Mouse (Mus musculus): ENCODE measurements at regions not wholly inside any gene's neighbourhood (a gene's known extent, or its start where the extent isn't known, plus 50 kb on each side); places are given as distances from the start of the nearest gene placed in this dataset.

DNA sequence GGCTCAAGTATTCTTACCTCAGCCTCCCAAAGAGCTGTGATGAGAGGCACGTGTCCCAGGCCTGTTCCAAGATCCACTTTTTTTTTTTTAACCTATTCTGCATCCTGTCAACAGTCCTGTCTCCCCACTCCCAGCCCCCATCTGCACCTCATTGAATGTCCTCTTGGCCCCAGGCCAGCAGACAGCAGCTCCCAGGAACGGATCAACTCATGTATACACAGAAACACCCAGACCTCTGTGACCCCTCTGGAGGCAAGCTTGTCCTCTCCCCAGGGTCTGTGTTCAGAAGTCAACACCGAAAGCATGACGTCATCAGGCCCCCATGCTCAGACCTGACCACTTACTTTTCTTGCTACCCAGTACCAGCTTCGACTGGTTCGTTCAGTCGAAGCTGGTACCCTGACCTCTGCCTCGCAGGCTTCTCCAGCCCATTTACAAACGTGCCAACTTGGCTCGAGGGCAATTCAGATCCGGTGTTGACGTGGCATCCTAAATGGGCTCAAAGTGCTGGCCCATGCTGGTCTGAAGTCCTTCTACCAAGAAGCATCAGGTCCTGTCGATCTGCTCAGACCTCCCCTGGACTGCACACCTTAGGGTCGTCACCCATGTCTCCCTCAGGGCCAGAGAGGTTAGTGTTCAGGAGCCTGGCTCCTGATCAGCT lies 60.7 kb upstream of the Otos start:
- peaks cover 39% of the 10 kb centered on the region for H3K27me3 ChIP-seq (ENCODE audit: insufficient read depth, low read length)
- no peaks in the 10 kb centered on the region for H3K9me3 ChIP-seq (ENCODE audit: low read length)
- H3K4me3 ChIP-seq (replicated peaks; ENCODE audit: low read length): no peak overlapping the region
- H3K4me1 ChIP-seq (replicated peaks; ENCODE audit: low read depth, low read length): peaks cover 35% of the 10 kb centered on the region
- TF ChIP-seq CTCF (conservative IDR thresholded peaks at IDR 0.05; ENCODE audit: low read length): no peak
- TF ChIP-seq POU5F1 (IDR thresholded peaks at IDR 0.05; ENCODE audit: borderline replicate concordance, low read length): no peak
- no peak for TF ChIP-seq NANOG (IDR thresholded peaks at IDR 0.05; ENCODE audit: borderline replicate concordance, low read length)
- H3K36me3 ChIP-seq (ENCODE audit: insufficient read depth, low read length): no peaks in the 10 kb centered on the region

DNA sequence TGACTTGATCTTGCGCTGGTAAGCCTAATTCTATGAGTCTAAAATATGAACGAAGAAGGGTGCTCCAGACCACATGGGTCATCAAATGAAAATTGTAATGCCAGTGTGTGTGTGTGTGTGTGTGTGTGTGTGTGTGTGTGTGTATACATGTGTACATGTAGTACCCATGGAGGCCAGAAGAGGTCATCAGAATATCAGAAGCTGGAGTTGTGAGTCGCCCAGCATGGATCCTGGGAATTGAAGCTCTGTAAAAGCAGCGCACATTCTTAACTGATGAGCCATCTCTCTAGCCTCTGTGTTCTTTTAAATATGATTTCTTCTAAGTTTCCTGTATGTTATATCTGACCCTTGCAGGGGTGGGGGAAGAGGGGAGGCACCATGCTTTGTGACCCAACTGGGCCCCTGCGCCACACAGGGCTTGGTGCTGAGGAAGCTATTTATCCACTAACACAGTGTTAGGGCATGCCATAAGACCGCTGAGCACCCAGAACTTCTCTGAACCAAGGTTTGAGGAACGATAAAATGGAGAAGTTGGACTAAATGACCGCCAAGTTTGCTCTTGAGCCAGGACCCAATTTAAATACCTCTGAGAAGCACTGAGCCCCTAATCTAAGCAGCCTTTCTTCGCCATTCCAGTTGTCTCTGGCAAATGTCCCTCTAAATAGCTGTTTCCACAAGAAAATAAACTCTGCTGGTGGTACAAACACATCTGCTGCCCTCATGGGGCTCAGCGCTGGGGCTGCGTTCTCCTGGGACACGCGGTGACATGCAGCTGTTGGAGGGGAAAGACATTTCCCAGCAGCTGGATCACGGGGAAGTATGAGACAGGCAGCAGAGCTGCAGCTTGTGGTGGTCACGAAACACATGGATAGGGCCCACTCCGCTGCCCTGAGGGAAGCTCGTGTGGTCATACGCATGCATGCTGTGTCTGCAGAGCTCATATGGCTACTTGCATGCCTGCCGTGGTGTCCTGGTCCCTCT lies 59.6 kb upstream of the Otos start:
- no peak overlapping the region for H3K4me3 ChIP-seq (replicated peaks; ENCODE audit: low read length)
- peaks cover 40% of the 10 kb centered on the region for H3K4me1 ChIP-seq (replicated peaks; ENCODE audit: low read depth, low read length)
- TF ChIP-seq CTCF (conservative IDR thresholded peaks at IDR 0.05; ENCODE audit: low read length) (peak; percentile 48), POU5F1 (IDR thresholded peaks at IDR 0.05; ENCODE audit: borderline replicate concordance, low read length) (no peak)
- H3K27me3 ChIP-seq (ENCODE audit: insufficient read depth, low read length): peaks cover 49% of the 10 kb centered on the region
- no peaks in the 10 kb centered on the region for H3K9me3 ChIP-seq (ENCODE audit: low read length)
- H3K36me3 ChIP-seq (ENCODE audit: insufficient read depth, low read length): no peaks in the 10 kb centered on the region

DNA sequence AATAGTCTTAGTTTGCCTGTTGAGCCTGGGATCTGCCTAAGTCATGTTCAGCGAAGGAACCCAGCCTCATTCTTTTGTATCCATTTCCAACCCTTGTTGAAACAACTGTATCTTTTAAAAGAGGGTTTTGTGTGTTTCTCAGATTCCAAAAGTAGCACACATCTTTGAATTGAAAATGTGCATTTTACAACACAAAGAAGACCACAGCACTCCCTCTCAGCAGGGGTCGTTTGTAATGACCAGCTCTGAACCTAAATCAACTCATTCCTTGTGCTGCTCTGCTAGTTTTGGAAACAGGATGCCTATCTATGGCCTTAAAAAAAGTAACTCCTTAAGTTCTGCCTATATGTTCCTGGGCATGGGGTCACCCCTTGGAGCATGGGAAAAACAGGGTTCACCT lies 58.8 kb upstream of the Otos start:
- TF ChIP-seq CTCF (conservative IDR thresholded peaks at IDR 0.05; ENCODE audit: low read length) (no peak), NANOG (IDR thresholded peaks at IDR 0.05; ENCODE audit: borderline replicate concordance, low read length) (no peak), POU5F1 (IDR thresholded peaks at IDR 0.05; ENCODE audit: borderline replicate concordance, low read length) (no peak)
- Histone ChIP-seq H3K4me3 (replicated peaks; ENCODE audit: low read length) (no peak overlapping the region), H3K9me3 (ENCODE audit: low read length) (peaks cover 4% of the 10 kb centered on the region; the same call in 1 of the 2 replicates), H3K4me1 (replicated peaks; ENCODE audit: low read depth, low read length) (peaks cover 43% of the 10 kb centered on the region), H3K27me3 (ENCODE audit: insufficient read depth, low read length) (peaks cover 51% of the 10 kb centered on the region), H3K36me3 (ENCODE audit: insufficient read depth, low read length) (no peaks in the 10 kb centered on the region)

DNA sequence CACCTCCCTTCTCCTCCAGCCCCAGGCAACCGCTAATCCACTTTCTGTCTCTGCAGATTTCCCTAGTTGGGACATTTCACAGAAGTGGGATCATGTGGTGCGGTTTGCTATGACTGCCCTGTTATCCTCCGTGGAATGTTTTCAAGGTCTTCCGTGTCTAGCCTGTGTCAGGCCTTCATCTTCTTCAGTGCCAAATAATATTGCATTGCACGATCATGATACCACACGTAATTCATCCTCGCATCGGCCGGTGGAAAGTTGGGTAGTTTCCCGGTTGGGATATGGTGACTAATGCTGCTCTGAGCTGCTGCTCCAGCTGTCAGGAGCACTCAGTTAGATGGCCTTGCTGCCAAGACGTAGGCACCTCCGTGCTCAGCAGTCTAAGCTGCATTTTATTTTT lies 55.3 kb upstream of the Otos start:
- Histone ChIP-seq H3K4me1 (replicated peaks; ENCODE audit: low read depth, low read length) (peaks cover 56% of the 10 kb centered on the region), H3K27me3 (ENCODE audit: insufficient read depth, low read length) (peaks cover 27% of the 10 kb centered on the region), H3K36me3 (ENCODE audit: insufficient read depth, low read length) (no peaks in the 10 kb centered on the region), H3K4me3 (replicated peaks; ENCODE audit: low read length) (no peak overlapping the region), H3K9me3 (ENCODE audit: low read length) (peaks cover 5% of the 10 kb centered on the region; the same call in 1 of the 2 replicates)
- no peak for TF ChIP-seq CTCF (conservative IDR thresholded peaks at IDR 0.05; ENCODE audit: low read length)
- TF ChIP-seq NANOG (IDR thresholded peaks at IDR 0.05; ENCODE audit: borderline replicate concordance, low read length): no peak
- no peak for TF ChIP-seq POU5F1 (IDR thresholded peaks at IDR 0.05; ENCODE audit: borderline replicate concordance, low read length)

DNA sequence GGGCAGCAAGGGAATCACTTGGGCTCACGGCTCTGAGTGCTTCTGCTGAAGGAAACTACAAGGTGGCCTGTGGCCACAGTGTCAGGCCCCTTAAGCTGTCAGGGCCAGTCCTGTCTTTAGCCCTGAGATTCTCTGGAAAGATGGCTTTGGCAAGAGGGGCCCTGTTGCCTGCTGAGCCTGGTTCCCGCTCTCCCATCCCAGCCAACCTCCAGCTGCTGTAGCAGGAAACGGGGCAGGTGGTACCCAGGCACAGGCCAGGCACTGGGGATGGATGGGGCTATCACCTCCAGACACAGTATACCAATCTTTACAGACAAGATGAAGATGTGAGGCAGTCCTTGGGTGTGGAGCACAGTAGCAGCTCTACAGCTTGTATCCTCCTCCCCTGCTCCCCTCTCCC lies 54.6 kb upstream of the Otos start:
- Histone ChIP-seq H3K9me3 (ENCODE audit: low read length) (peaks cover 5% of the 10 kb centered on the region; the same call in 1 of the 2 replicates), H3K36me3 (ENCODE audit: insufficient read depth, low read length) (no peaks in the 10 kb centered on the region), H3K27me3 (ENCODE audit: insufficient read depth, low read length) (peaks cover 26% of the 10 kb centered on the region), H3K4me1 (replicated peaks; ENCODE audit: low read depth, low read length) (peaks cover 55% of the 10 kb centered on the region), H3K4me3 (replicated peaks; ENCODE audit: low read length) (no peak overlapping the region)
- no peak for TF ChIP-seq POU5F1 (IDR thresholded peaks at IDR 0.05; ENCODE audit: borderline replicate concordance, low read length)
- no peak for TF ChIP-seq NANOG (IDR thresholded peaks at IDR 0.05; ENCODE audit: borderline replicate concordance, low read length)
- TF ChIP-seq CTCF (conservative IDR thresholded peaks at IDR 0.05; ENCODE audit: low read length): no peak

DNA sequence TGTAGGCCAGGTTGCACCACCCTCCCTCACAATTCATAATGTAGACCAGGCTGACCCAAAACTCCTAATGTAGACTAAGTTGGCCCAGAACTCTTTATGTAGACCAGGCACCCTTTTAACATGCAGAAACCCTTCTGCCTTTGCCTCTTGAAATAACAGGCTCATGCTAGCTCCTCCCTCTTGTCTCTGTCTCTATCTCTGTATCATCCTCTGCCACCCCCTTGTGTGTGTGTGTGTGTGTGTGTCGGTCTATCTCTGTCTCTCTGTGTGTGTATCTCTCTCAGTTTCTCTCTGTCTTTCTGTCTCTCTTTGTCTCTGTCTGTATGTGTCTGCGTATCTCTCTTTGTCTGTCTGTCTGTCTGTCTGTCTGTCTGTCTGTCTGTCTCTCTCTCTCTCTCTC lies 51.5 kb upstream of the Otos start:
- Histone ChIP-seq H3K27me3 (ENCODE audit: insufficient read depth, low read length) (peaks cover 26% of the 10 kb centered on the region), H3K36me3 (ENCODE audit: insufficient read depth, low read length) (no peaks in the 10 kb centered on the region), H3K4me3 (replicated peaks; ENCODE audit: low read length) (no peak overlapping the region), H3K4me1 (replicated peaks; ENCODE audit: low read depth, low read length) (peaks cover 43% of the 10 kb centered on the region), H3K9me3 (ENCODE audit: low read length) (peaks cover 5% of the 10 kb centered on the region; the same call in 1 of the 2 replicates)
- TF ChIP-seq POU5F1 (IDR thresholded peaks at IDR 0.05; ENCODE audit: borderline replicate concordance, low read length): no peak
- no peak for TF ChIP-seq NANOG (IDR thresholded peaks at IDR 0.05; ENCODE audit: borderline replicate concordance, low read length)
- no peak for TF ChIP-seq CTCF (conservative IDR thresholded peaks at IDR 0.05; ENCODE audit: low read length)

DNA sequence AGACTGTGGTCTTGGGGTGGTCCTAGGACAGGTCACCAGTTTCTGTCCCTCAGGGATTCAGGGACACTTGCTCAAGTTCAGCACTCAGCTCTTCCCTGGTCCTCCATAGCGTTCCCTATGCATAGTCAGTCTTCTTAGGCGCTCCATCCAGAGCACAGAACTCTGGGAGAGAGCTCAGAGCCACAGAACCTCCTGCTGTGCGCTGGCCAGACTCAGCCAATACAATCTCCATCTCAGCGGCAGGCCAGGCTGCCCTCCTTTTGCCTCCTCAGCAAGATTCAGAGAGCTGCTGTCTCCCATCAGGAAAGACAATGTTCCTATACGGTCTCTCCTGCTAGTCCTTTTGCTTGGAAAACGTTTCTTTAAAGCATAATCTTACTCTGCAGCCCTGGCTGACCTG lies 51.1 kb upstream of the Otos start:
- H3K4me1 ChIP-seq (replicated peaks; ENCODE audit: low read depth, low read length): peaks cover 43% of the 10 kb centered on the region
- peaks cover 26% of the 10 kb centered on the region for H3K27me3 ChIP-seq (ENCODE audit: insufficient read depth, low read length)
- TF ChIP-seq POU5F1 (IDR thresholded peaks at IDR 0.05; ENCODE audit: borderline replicate concordance, low read length) (no peak), NANOG (IDR thresholded peaks at IDR 0.05; ENCODE audit: borderline replicate concordance, low read length) (no peak), CTCF (conservative IDR thresholded peaks at IDR 0.05; ENCODE audit: low read length) (no peak)
- peaks cover 5% of the 10 kb centered on the region; the same call in 1 of the 2 replicates for H3K9me3 ChIP-seq (ENCODE audit: low read length)
- H3K36me3 ChIP-seq (ENCODE audit: insufficient read depth, low read length): no peaks in the 10 kb centered on the region
- no peak overlapping the region for H3K4me3 ChIP-seq (replicated peaks; ENCODE audit: low read length)

DNA sequence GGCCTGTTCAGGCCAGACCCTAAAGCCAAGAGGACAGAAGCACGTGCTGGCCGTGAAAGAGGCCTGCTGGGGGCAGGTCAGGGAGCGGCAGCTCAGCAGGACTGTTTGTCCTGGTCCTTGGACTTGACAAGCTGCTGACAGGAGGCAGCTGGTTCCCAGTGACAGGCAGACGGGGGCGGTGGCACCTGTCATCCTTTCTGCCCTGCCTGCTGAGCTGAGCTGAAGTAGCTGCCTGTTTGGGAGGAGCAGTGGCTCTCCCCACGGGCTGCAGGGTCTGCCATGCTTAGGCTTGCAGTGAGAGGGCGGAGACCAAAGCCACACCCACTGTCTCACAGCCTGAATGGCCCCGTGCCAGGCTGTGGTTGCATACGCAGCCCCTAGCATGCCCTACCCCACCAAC lies 50.4 kb upstream of the Otos start:
- Histone ChIP-seq H3K4me3 (replicated peaks; ENCODE audit: low read length) (peak overlapping the region; percentile 67), H3K36me3 (ENCODE audit: insufficient read depth, low read length) (no peaks in the 10 kb centered on the region), H3K4me1 (replicated peaks; ENCODE audit: low read depth, low read length) (peaks cover 43% of the 10 kb centered on the region), H3K27me3 (ENCODE audit: insufficient read depth, low read length) (peaks cover 24% of the 10 kb centered on the region), H3K9me3 (ENCODE audit: low read length) (peaks cover 5% of the 10 kb centered on the region; the same call in 1 of the 2 replicates)
- no peak for TF ChIP-seq POU5F1 (IDR thresholded peaks at IDR 0.05; ENCODE audit: borderline replicate concordance, low read length)
- TF ChIP-seq NANOG (IDR thresholded peaks at IDR 0.05; ENCODE audit: borderline replicate concordance, low read length): no peak
- no peak for TF ChIP-seq CTCF (conservative IDR thresholded peaks at IDR 0.05; ENCODE audit: low read length)
